ENCODE assay signal across 26 mouse cellular contexts in the genomic region with DNA sequence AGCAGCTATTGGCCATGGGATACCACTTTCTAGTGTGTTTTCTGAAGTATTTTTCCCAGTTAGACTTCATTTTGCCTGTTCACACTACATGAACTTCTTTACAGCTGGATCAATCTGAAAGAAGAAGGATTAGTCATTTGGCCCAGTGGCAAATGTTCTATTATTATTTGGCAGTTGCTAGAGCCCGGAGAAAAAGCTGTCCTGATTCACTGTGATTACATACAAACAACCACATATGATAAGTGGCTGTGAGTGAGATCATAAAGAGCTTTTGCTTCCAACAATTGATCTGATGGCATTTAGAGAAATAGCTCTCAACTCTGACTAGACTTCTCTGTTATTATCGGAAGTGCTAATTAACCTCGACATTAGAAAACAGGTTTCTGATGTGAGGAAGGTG.
DNase-seq lines count a peak whose midpoint lies in the region; ATAC-seq lines count a peak whose summit lies in the region.
"Had no signal": no experiment of that assay in that cellular context is flagged by ENCODE, and none has a peak within 500 bp of the region (broad histone marks: within the 10 kb centered on the region; RNA-seq: fewer than 3 reads in every experiment).

No protein-coding gene starts in this region.

- H3K9me3 ChIP-seq in forebrain, embryonic 13.5 days (replicated peaks): no peaks in the 10 kb centered on the region
- H3K9me3 ChIP-seq in forebrain, embryonic 10.5 days: peaks cover 2% of the 10 kb centered on the region; the same call in 1 of the 2 replicates
- H3K9me3 ChIP-seq in forebrain, embryonic 15.5 days: no peaks in the 10 kb centered on the region
- H3K9me3 ChIP-seq: embryonic facial prominence, embryonic 12.5 days; embryonic facial prominence, embryonic 15.5 days; heart, embryonic 10.5 days had no signal

- no peak overlapping the region; the same call in 1 of the 2 replicates for H3K27ac ChIP-seq in forebrain, embryonic 13.5 days
- H3K27ac ChIP-seq in forebrain, embryonic 10.5 days: no peak overlapping the region
- H3K27ac ChIP-seq in forebrain, embryonic 15.5 days (replicated peaks): no peak overlapping the region
- H3K27ac ChIP-seq: embryonic facial prominence, embryonic 12.5 days; embryonic facial prominence, embryonic 15.5 days; heart, adult 2 months; heart, embryonic 10.5 days; heart, embryonic 13.5 days; hindbrain, embryonic 14.5 days had no signal

- WGBS in forebrain, embryonic 13.5 days: 26% methylated on average over 3 of the region's 3 CpGs
- 67% methylated on average over 3 of the region's 3 CpGs for WGBS in forebrain, embryonic 10.5 days
- 14% methylated on average over 3 of the region's 3 CpGs for WGBS in forebrain, embryonic 15.5 days

- H3K9ac ChIP-seq in forebrain, embryonic 13.5 days: no peak overlapping the region
- no peak overlapping the region for H3K9ac ChIP-seq in forebrain, embryonic 15.5 days (replicated peaks)
- H3K9ac ChIP-seq: embryonic facial prominence, embryonic 12.5 days; embryonic facial prominence, embryonic 15.5 days; heart, embryonic 13.5 days; hindbrain, embryonic 14.5 days had no signal

- no peak for DNase-seq in forebrain, embryonic 10.5 days (ENCODE audit: extremely low spot score, low spot score)
- peak; percentile 51 for DNase-seq in brain, adult 2 months (ENCODE audit: low read depth, low spot score)
- DNase-seq in lung, postnatal 4 days: no peak
- no peak for DNase-seq in lung, postnatal 36 days
- DNase-seq in cerebellum, postnatal 14 days: no peak
- DNase-seq: adrenal gland, adult 2 months; adrenal gland, postnatal 14 days; B cell, adult 2 months; cerebellum, adult 18-20 months; cerebellum, adult 9-10 months; cerebellum, postnatal 25 days; gastrocnemius, postnatal 10 days; gastrocnemius, postnatal 36 days; heart, adult 2 months; heart, postnatal 14 days; heart, postnatal 4 days had no signal

- H3K27me3 ChIP-seq in forebrain, embryonic 13.5 days: no peaks in the 10 kb centered on the region
- H3K27me3 ChIP-seq in forebrain, embryonic 10.5 days (ENCODE audit: poor library complexity, severe bottlenecking): no peaks in the 10 kb centered on the region
- H3K27me3 ChIP-seq in forebrain, embryonic 15.5 days: no peaks in the 10 kb centered on the region
- H3K27me3 ChIP-seq: CH12.LX; embryonic facial prominence, embryonic 12.5 days; embryonic facial prominence, embryonic 15.5 days; heart, embryonic 13.5 days had no signal

- H3K4me1 ChIP-seq in forebrain, embryonic 13.5 days: no peaks in the 10 kb centered on the region
- H3K4me1 ChIP-seq in forebrain, embryonic 10.5 days: peaks cover 5% of the 10 kb centered on the region; the same call in 1 of the 2 replicates
- H3K4me1 ChIP-seq in forebrain, embryonic 15.5 days: 0 out of 2 replicates have a peak, but pooled peaks cover 5% of the 10 kb centered on the region
- H3K4me1 ChIP-seq: embryonic facial prominence, embryonic 12.5 days; embryonic facial prominence, embryonic 15.5 days; heart, embryonic 10.5 days; heart, embryonic 13.5 days had no signal

- H3K36me3 ChIP-seq in forebrain, embryonic 13.5 days (ENCODE audit: poor library complexity, severe bottlenecking): no peaks in the 10 kb centered on the region; the same call in 1 of the 2 replicates
- no peaks in the 10 kb centered on the region for H3K36me3 ChIP-seq in forebrain, embryonic 10.5 days (replicated peaks)
- peaks cover 5% of the 10 kb centered on the region for H3K36me3 ChIP-seq in forebrain, embryonic 15.5 days
- H3K36me3 ChIP-seq: embryonic facial prominence, embryonic 12.5 days; embryonic facial prominence, embryonic 15.5 days; G1E; heart, embryonic 10.5 days; heart, embryonic 13.5 days had no signal

- no peak overlapping the region for H3K4me3 ChIP-seq in forebrain, embryonic 13.5 days
- no peak overlapping the region for H3K4me3 ChIP-seq in forebrain, embryonic 10.5 days
- H3K4me3 ChIP-seq in forebrain, embryonic 15.5 days: no peak overlapping the region
- H3K4me3 ChIP-seq: embryonic facial prominence, embryonic 12.5 days; embryonic facial prominence, embryonic 15.5 days; heart, adult 2 months; heart, embryonic 10.5 days; heart, embryonic 13.5 days had no signal

- H3K4me2 ChIP-seq in forebrain, embryonic 13.5 days: no peak overlapping the region
- no peak overlapping the region for H3K4me2 ChIP-seq in forebrain, embryonic 15.5 days (replicated peaks)
- H3K4me2 ChIP-seq: embryonic facial prominence, embryonic 12.5 days; embryonic facial prominence, embryonic 15.5 days; heart, embryonic 13.5 days; hindbrain, embryonic 14.5 days had no signal

- peak; percentile 69; the same call in 1 of the 2 replicates for ATAC-seq in forebrain, embryonic 13.5 days
- peak; percentile 16; the same call in 1 of the 2 replicates for ATAC-seq in forebrain, embryonic 15.5 days (replicated peaks)
- ATAC-seq: intestine, postnatal 0 days had no signal
